Mouse (Mus musculus) neutrophil, adult 5-6 weeks (primary cell): Measurements from ENCODE around the gene Gm14444. TPM values are rescaled to one million over a fixed set of nuclear protein-coding genes. Genes with fewer than 3 reads are reported as not detected.
"Not testable (repeated sequence)": the region's sequence is repeated elsewhere in the genome, so short reads cannot be mapped to it uniquely, and the experiment has no call there.

Experiments
- ATAC-seq: fragments of 151-379, 151-347 bp; 2 replicates; pipeline ENCODE4 v1.8.0; 2017; ENCODE audit warnings: mild to moderate bottlenecking, moderate TSS enrichment; ENCODE audit not compliant: insufficient number of reproducible peaks, poor library complexity, low FRiP score, severe bottlenecking; ENCODE audit errors: extremely low read depth
- total RNA-seq: library from RNA; stranded (forward); fragments of 200-1000 nt; gene quantifications from 2 replicates; pipeline ENCODE4 v1.2.3, GENCODE M21; 2017

Gene Gm14444
- total RNA-seq = not detected in 2 replicates

DNA sequence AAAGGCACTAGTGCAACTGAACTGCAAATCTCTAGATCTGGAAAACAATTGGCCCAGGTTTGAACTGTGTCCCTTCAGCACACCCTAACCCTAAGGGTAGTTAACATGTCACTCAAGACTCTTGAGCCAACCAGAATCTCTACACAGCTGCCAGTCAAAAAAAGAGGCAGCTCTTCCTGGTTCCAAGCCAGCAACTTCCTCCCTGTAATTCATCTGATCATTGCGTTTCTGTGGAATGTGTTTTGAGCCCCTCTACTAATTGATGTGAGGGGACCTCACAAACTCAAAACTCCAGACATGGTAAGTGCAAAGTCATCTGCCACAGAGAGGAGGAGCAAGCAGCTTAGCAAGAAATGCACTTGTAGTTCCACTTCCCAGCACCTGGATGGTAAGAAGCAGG lies at the start of gene Gm14444:
TSS of gene Gm14444 (plus strand) at position 220 of the 400 bp plus-strand sequence.
- not testable (repeated sequence) for ATAC-seq

DNA sequence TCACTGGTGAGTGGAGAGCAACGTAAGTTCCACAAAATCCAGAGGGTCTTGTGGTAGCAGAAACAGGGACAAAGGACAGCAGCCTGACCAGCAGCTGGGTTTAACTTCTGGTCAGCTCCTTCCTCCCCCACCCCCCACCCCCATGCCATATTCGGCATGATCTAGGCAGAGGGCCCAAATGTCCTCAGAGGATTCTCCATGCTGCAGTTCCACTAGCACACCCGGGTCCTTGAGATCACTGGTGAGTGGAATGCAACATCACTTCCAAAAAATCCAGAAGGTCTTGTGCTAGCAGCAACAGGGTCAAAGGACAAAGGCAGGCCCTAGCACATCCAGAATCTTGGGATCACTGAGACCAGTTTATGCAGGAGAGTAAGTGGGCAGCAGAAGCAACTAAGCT lies 44.6 kb upstream of the Gm14444 start:
- ATAC-seq = not testable (repeated sequence)

- not testable (repeated sequence) for ATAC-seq
Measured at GRCm38 (mm10) chr2:175044268-175044667, 34.2 kb downstream of the Gm14444 start.

GRCm38 (mm10) chr2:175067681-175068261 lies 57.7 kb downstream of the Gm14444 start, which contains the start of gene Gm14393:
Gm14393 (minus strand) TSS chr2:175067781.
- not testable (repeated sequence) for ATAC-seq

Other genes with a start within 250 kb of the Gm14444 start
- 0.58 TPM in 1 of 2 replicates, not detected in the other for gene Edn3, start 249.6 kb upstream of the Gm14444 start, total RNA-seq
- gene Gm14393, start 57.5 kb downstream of the Gm14444 start, total RNA-seq = not detected in 2 replicates
- gene Gm14399, start 131.8 kb downstream of the Gm14444 start, total RNA-seq = 4.5 and 9.2 TPM in 2 replicates
- gene Gm14443, start 165.6 kb downstream of the Gm14444 start, total RNA-seq = 0.12 TPM in 1 of 2 replicates, not detected in the other
- 13.6 and 14.4 TPM in 2 replicates for gene Gm14391, start 196.7 kb downstream of the Gm14444 start, total RNA-seq